8 mouse cellular contexts compared by ENCODE assay signal in the genomic region with DNA sequence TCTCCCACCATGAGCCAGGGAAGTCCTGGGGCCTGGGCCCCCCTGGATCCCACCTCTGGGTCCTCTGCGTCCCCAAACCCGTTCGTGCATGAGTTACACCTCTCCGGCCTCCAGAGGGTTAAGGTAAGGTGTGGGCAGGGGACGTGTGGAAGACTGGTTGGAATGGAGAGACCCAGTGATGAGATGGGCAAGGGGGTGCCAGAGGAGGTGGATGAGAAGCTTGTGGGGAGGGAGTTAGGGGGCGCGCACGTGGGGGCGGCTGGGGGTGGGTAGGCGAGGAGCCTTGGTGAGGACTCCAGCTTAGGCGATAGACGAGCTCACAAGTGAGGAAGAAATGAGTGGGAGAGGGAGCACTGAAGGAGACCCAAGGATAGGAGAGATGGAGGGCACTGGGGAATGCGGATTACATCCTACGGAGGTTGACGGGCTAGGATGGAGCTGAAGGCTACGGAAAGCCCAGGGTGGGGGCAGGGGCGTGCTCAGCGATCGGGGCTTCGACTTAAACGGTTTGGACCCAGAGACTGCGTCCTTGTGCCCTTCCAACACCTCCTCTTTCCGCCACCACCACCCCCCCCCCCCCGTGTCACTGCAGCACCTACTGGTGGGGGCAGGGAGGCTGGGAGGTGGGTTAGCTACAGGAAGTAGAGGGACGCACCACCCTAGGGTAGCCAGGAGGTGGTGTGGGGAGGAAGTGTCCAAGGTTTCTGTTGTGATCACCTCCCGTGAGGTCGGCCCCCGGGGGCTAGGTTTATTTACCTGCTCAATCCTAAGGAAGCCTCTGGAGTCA. TPM values are rescaled to one million over a fixed set of nuclear protein-coding genes. Genes with fewer than 3 reads are reported as not detected.
A peak's percentile ranks its signal among the peaks of the same experiment; 100 is the strongest.
DNase-seq lines count a peak whose midpoint lies in the region; ATAC-seq and TF ChIP-seq lines count a peak whose summit lies in the region.

No protein-coding gene starts in this region.

- peaks cover 18% of the 10 kb centered on the region for H3K4me1 ChIP-seq in heart, embryonic 13.5 days
- H3K4me1 ChIP-seq in limb, embryonic 10.5 days = peaks cover 36% of the 10 kb centered on the region
- peaks cover 11% of the 10 kb centered on the region for H3K4me1 ChIP-seq in midbrain, embryonic 13.5 days (replicated peaks)
- H3K4me1 ChIP-seq in stomach, postnatal 0 days (replicated peaks; ENCODE audit: control insufficient read depth, insufficient read depth) = no peaks in the 10 kb centered on the region

- H3K4me2 ChIP-seq in heart, embryonic 13.5 days = peak overlapping the region; percentile 97
- peak overlapping the region; percentile 83 for H3K4me2 ChIP-seq in midbrain, embryonic 13.5 days (replicated peaks)
- peak overlapping the region; percentile 96 for H3K4me2 ChIP-seq in stomach, postnatal 0 days (replicated peaks; ENCODE audit: low read depth)

- H3K27ac ChIP-seq in heart, embryonic 13.5 days (replicated peaks) = peak overlapping the region; percentile 91
- H3K27ac ChIP-seq in limb, embryonic 10.5 days = peak overlapping the region; percentile 95
- H3K27ac ChIP-seq in midbrain, embryonic 13.5 days = peak overlapping the region; percentile 99
- peak overlapping the region; percentile 94 for H3K27ac ChIP-seq in stomach, postnatal 0 days (replicated peaks)

- H3K9me3 ChIP-seq in heart, embryonic 13.5 days = no peaks in the 10 kb centered on the region
- no peaks in the 10 kb centered on the region for H3K9me3 ChIP-seq in limb, embryonic 10.5 days (replicated peaks)
- no peaks in the 10 kb centered on the region for H3K9me3 ChIP-seq in midbrain, embryonic 13.5 days
- H3K9me3 ChIP-seq in stomach, postnatal 0 days (ENCODE audit: control insufficient read depth, low read length) = no peaks in the 10 kb centered on the region

- no peaks in the 10 kb centered on the region; the same call in 1 of the 2 replicates for H3K27me3 ChIP-seq in heart, embryonic 13.5 days (replicated peaks)
- H3K27me3 ChIP-seq in limb, embryonic 10.5 days (ENCODE audit: low read depth, poor library complexity, severe bottlenecking) = no peaks in the 10 kb centered on the region
- 0 out of 2 replicates have a peak, but pooled peaks cover 2% of the 10 kb centered on the region for H3K27me3 ChIP-seq in midbrain, embryonic 13.5 days
- H3K27me3 ChIP-seq in stomach, postnatal 0 days (ENCODE audit: control insufficient read depth, insufficient read depth, low read length) = no peaks in the 10 kb centered on the region

- under 1% methylated on average over 28 of the region's 28 CpGs for WGBS in heart, embryonic 13.5 days
- WGBS in limb, embryonic 10.5 days = under 1% methylated on average over 26 of the region's 28 CpGs
- under 1% methylated on average over 28 of the region's 28 CpGs for WGBS in midbrain, embryonic 13.5 days
- WGBS in stomach, postnatal 0 days = 3% methylated on average over 24 of the region's 28 CpGs

- DNase-seq in 3T3-L1 (ENCODE audit: low read depth, low spot score) = peak; percentile 54
- DNase-seq in CD4-positive helper T cell, adult 2 months (ENCODE audit: low read depth, low spot score) = peak; percentile 70
- peak; percentile 48 for DNase-seq in cerebellum, adult 8-10 months
- peak; percentile 53 for DNase-seq in limb, embryonic 10.5 days (ENCODE audit: low spot score)
- peak; percentile 61 for DNase-seq in stomach, postnatal 0 days (ENCODE audit: low spot score)
- DNase-seq in left cerebral cortex, postnatal 25 days (ENCODE audit: low spot score in 2 of 2) = no peak

- peaks cover 20% of the 10 kb centered on the region for H3K36me3 ChIP-seq in heart, embryonic 13.5 days
- peaks cover 16% of the 10 kb centered on the region for H3K36me3 ChIP-seq in limb, embryonic 10.5 days
- H3K36me3 ChIP-seq in midbrain, embryonic 13.5 days = peaks cover 18% of the 10 kb centered on the region
- no peaks in the 10 kb centered on the region for H3K36me3 ChIP-seq in stomach, postnatal 0 days (ENCODE audit: control insufficient read depth, insufficient read depth, low read length)

- peak; percentile 35 for TF ChIP-seq CTCF in stomach, postnatal 0 days (IDR thresholded peaks at IDR 0.05; ENCODE audit: low read depth)

- H3K4me3 ChIP-seq in heart, embryonic 13.5 days = peak overlapping the region; percentile 91
- peak overlapping the region; percentile 70 for H3K4me3 ChIP-seq in limb, embryonic 10.5 days
- H3K4me3 ChIP-seq in midbrain, embryonic 13.5 days (replicated peaks) = peak overlapping the region; percentile 83
- H3K4me3 ChIP-seq in stomach, postnatal 0 days (ENCODE audit: low read depth, low read length) = peak overlapping the region; percentile 88

- peak overlapping the region; percentile 89 for H3K9ac ChIP-seq in heart, embryonic 13.5 days
- peak overlapping the region; percentile 86 for H3K9ac ChIP-seq in midbrain, embryonic 13.5 days (replicated peaks)
- peak overlapping the region; percentile 76 for H3K9ac ChIP-seq in stomach, postnatal 0 days (ENCODE audit: low read length)

- ATAC-seq in heart, embryonic 13.5 days (ENCODE audit: extremely low read depth, insufficient number of reproducible peaks, low FRiP score, low TSS enrichment) = peak; percentile 25; the same call in 1 of the 2 replicates
- ATAC-seq in midbrain, embryonic 13.5 days = peak; percentile 78
- ATAC-seq in stomach, postnatal 0 days (ENCODE audit: low FRiP score, low TSS enrichment) = peak; percentile 31

- intact Hi-C loops in left cerebral cortex, postnatal 25 days (cut with DNase I) = loop anchor here (2.0 kb wide), 1 partner anchor 21 kb away; a partner anchor contains a TSS

- TF ChIP-seq EP300 in stomach, postnatal 0 days (optimal IDR thresholded peaks at IDR 0.05) = no peak

RNA-seq across cellular contexts. Expression of a gene that starts 0.9 kb away (rescaled TPM):
- 13.6 and 14.5 TPM in 2 replicates for polyA plus RNA-seq in heart, embryonic 13.5 days (2015; fragmentation: Nextera tagmentation; extraction: Ambion mirVana)
- polyA plus RNA-seq in limb, embryonic 10.5 days (2016; fragmentation: Nextera tagmentation; extraction: Ambion mirVana) = 15.0 and 18.0 TPM in 2 replicates
- 13.7 and 13.9 TPM in 2 replicates for polyA plus RNA-seq in midbrain, embryonic 13.5 days (2015; fragmentation: Nextera tagmentation; extraction: Ambion mirVana)
- 40.2 and 52.0 TPM in 2 replicates for polyA plus RNA-seq in stomach, postnatal 0 days (2015; fragmentation: Nextera tagmentation; extraction: Ambion mirVana)
- total RNA-seq in left cerebral cortex, postnatal 25 days (2021) = 100 to 1,000 TPM; 135 to 158 TPM

RNA-seq across cellular contexts. Expression of a gene that starts 19.0 kb away (rescaled TPM):
- 0.04 and 0.05 TPM in 2 replicates for polyA plus RNA-seq in heart, embryonic 13.5 days (2015; fragmentation: Nextera tagmentation; extraction: Ambion mirVana)
- polyA plus RNA-seq in limb, embryonic 10.5 days (2016; fragmentation: Nextera tagmentation; extraction: Ambion mirVana) = 0.04 and 0.10 TPM in 2 replicates
- 0.05 TPM in 1 of 2 replicates, not detected in the other for polyA plus RNA-seq in midbrain, embryonic 13.5 days (2015; fragmentation: Nextera tagmentation; extraction: Ambion mirVana)
- 0.06 and 0.10 TPM in 2 replicates for polyA plus RNA-seq in stomach, postnatal 0 days (2015; fragmentation: Nextera tagmentation; extraction: Ambion mirVana)
- under 1 TPM in 1 of 2 experiments, not detected in 1; 0.09 TPM for total RNA-seq in left cerebral cortex, postnatal 25 days (2021)

RNA-seq across cellular contexts. Expression of a gene that starts 21.6 kb away (rescaled TPM):
- polyA plus RNA-seq in heart, embryonic 13.5 days (2015; fragmentation: Nextera tagmentation; extraction: Ambion mirVana) = 155 and 186 TPM in 2 replicates
- 188 and 253 TPM in 2 replicates for polyA plus RNA-seq in limb, embryonic 10.5 days (2016; fragmentation: Nextera tagmentation; extraction: Ambion mirVana)
- polyA plus RNA-seq in midbrain, embryonic 13.5 days (2015; fragmentation: Nextera tagmentation; extraction: Ambion mirVana) = 152 and 160 TPM in 2 replicates
- polyA plus RNA-seq in stomach, postnatal 0 days (2015; fragmentation: Nextera tagmentation; extraction: Ambion mirVana) = 169 and 172 TPM in 2 replicates
- total RNA-seq in left cerebral cortex, postnatal 25 days (2021) = 10 to 100 TPM; 50.4 to 55.0 TPM

RNA-seq across cellular contexts. Expression of a gene that starts 25.5 kb away (rescaled TPM):
- polyA plus RNA-seq in heart, embryonic 13.5 days (2015; fragmentation: Nextera tagmentation; extraction: Ambion mirVana) = 8.4 and 9.5 TPM in 2 replicates
- polyA plus RNA-seq in limb, embryonic 10.5 days (2016; fragmentation: Nextera tagmentation; extraction: Ambion mirVana) = 5.0 and 7.4 TPM in 2 replicates
- polyA plus RNA-seq in midbrain, embryonic 13.5 days (2015; fragmentation: Nextera tagmentation; extraction: Ambion mirVana) = 16.4 TPM in 2 replicates
- 5.4 and 6.2 TPM in 2 replicates for polyA plus RNA-seq in stomach, postnatal 0 days (2015; fragmentation: Nextera tagmentation; extraction: Ambion mirVana)
- total RNA-seq in left cerebral cortex, postnatal 25 days (2021) = 100 to 1,000 TPM; 119 to 130 TPM

RNA-seq across cellular contexts. Expression of a gene that starts 26.0 kb away (rescaled TPM):
- not detected in 2 replicates for polyA plus RNA-seq in heart, embryonic 13.5 days (2015; fragmentation: Nextera tagmentation; extraction: Ambion mirVana)
- polyA plus RNA-seq in limb, embryonic 10.5 days (2016; fragmentation: Nextera tagmentation; extraction: Ambion mirVana) = not detected in 2 replicates
- polyA plus RNA-seq in midbrain, embryonic 13.5 days (2015; fragmentation: Nextera tagmentation; extraction: Ambion mirVana) = not detected in 2 replicates
- not detected in 2 replicates for polyA plus RNA-seq in stomach, postnatal 0 days (2015; fragmentation: Nextera tagmentation; extraction: Ambion mirVana)
- total RNA-seq in left cerebral cortex, postnatal 25 days (2021) = 1 to 10 TPM; 4.1 to 4.4 TPM

Comparison
In these comparisons a context has a peak if more than half of its experiments do, and no peak if none do; other contexts are left out.
1. DNase-seq: peak in 3T3-L1 (single experiment), CD4-positive helper T cell, adult 2 months (single experiment), cerebellum, adult 8-10 months (single experiment), limb, embryonic 10.5 days (single experiment) and stomach, postnatal 0 days (single experiment); none in left cerebral cortex, postnatal 25 days (0 of 2).
2. ATAC-seq: peak in every context shown above with its lines; median percentile 78 in midbrain, embryonic 13.5 days; 31 in stomach, postnatal 0 days; 25 in heart, embryonic 13.5 days.
3. Peak in every context shown above with its lines, with median percentiles within 50 percentile points of each other: H3K27ac ChIP-seq, H3K4me2 ChIP-seq, H3K4me3 ChIP-seq and H3K9ac ChIP-seq.